Mouse (Mus musculus) embryonic fibroblast, embryonic 13.5 days (primary cell): ENCODE measurements at regions not wholly inside any gene's neighbourhood (a gene's known extent, or its start where the extent isn't known, plus 50 kb on each side); places are given as distances from the start of the nearest gene placed in this dataset.

ENCODE experiments used
- CTCF ChIP-seq: IDR thresholded peaks from 2 replicates; pipeline ENCODE4 v1.5.1; 2011; ENCODE audit warnings: mild to moderate bottlenecking, control low read depth, low read length, moderate library complexity, borderline replicate concordance; ENCODE audit not compliant: insufficient read depth
- POLR2A ChIP-seq: IDR thresholded peaks from 2 replicates; pipeline ENCODE4 v1.6.1; 2011; ENCODE audit warnings: low read depth, mild to moderate bottlenecking, control low read depth, low read length, moderate library complexity

DNA sequence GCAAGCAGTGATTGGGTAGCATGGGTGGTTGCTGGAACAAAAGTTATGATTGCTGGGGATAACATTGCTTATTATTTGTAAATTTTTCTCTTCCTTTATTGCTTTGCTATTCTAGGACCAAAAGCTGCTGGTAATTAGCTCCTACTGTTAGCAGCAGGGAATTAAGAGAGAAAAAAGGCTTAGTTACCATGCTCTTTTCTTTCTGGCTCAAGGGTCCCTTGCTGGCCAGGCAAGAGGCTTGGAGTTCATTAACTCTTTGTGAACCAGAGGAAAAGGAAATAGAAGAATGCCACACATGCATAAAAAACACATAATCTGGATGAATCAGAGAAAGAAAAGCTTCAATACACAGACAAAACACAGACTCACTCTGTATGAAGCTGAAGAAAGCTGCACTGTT is 237.1 kb upstream of the Nrsn1 start:
- TF ChIP-seq CTCF (no peak), POLR2A (no peak)
